In genomic region chr13:18744266-18744652, GRCm38 (mm10) we compare ENCODE assay signal across 17 mouse cellular contexts. TPM values are rescaled to one million over a fixed set of nuclear protein-coding genes. Genes with fewer than 3 reads are reported as not detected.
A peak's percentile ranks its signal among the peaks of the same experiment; 100 is the strongest.
DNase-seq lines count a peak whose midpoint lies in the region; ATAC-seq and TF ChIP-seq lines count a peak whose summit lies in the region.
"Had no signal": no experiment of that assay in that cellular context is flagged by ENCODE, and none has a peak within 500 bp of the region (broad histone marks: within the 10 kb centered on the region; RNA-seq: fewer than 3 reads in every experiment).

No protein-coding gene starts in this region.

- H3K27ac ChIP-seq in liver, adult 2 months (replicated peaks; ENCODE audit: insufficient read depth, low read depth, low read length): no peak overlapping the region
- H3K27ac ChIP-seq in liver, postnatal 0 days (ENCODE audit: low read depth): no peak overlapping the region
- H3K27ac ChIP-seq in hindbrain, embryonic 13.5 days: peak overlapping the region; percentile 79
- peak overlapping the region; percentile 60; the same call in 1 of the 2 replicates for H3K27ac ChIP-seq in hindbrain, postnatal 0 days
- H3K27ac ChIP-seq in neural tube, embryonic 14.5 days (ENCODE audit: low read depth, low read length): peak overlapping the region; percentile 70; the same call in 1 of the 2 replicates
- H3K27ac ChIP-seq in heart, adult 2 months: no peak overlapping the region
- H3K27ac ChIP-seq: forebrain, embryonic 12.5 days; gastrocnemius, adult 2 months; intestine, embryonic 15.5 days; limb, embryonic 13.5 days; liver, embryonic 14.5 days had no signal

- DNase-seq in liver, adult 2 months (ENCODE audit: extremely low read depth, low read depth, low spot score): peak; percentile 19
- no peak for DNase-seq in liver, postnatal 0 days
- peak; percentile 12 for DNase-seq in hindbrain, postnatal 0 days (ENCODE audit: low spot score)
- no peak for DNase-seq in cerebellum, postnatal 10 days
- no peak for DNase-seq in heart, adult 2 months
- DNase-seq: gastrocnemius, adult 2 months; heart, postnatal 14 days; kidney, adult 9 months; thymus, postnatal 36 days had no signal

- H3K9me3 ChIP-seq in liver, postnatal 0 days (ENCODE audit: low read length): peaks cover 6% of the 10 kb centered on the region; the same call in 1 of the 2 replicates
- H3K9me3 ChIP-seq in hindbrain, embryonic 13.5 days: no peaks in the 10 kb centered on the region
- peaks cover 5% of the 10 kb centered on the region for H3K9me3 ChIP-seq in hindbrain, postnatal 0 days (ENCODE audit: low read length)
- H3K9me3 ChIP-seq in neural tube, embryonic 14.5 days (ENCODE audit: control insufficient read depth, low read length): no peaks in the 10 kb centered on the region
- H3K9me3 ChIP-seq: heart, embryonic 12.5 days; intestine, embryonic 15.5 days had no signal

- no peak for TF ChIP-seq CTCF in liver, adult 2 months (IDR thresholded peaks at IDR 0.05; ENCODE audit: low read depth, low read length)
- TF ChIP-seq CTCF in liver, postnatal 0 days (IDR thresholded peaks at IDR 0.05; ENCODE audit: low read depth): no peak
- TF ChIP-seq CTCF in hindbrain, postnatal 0 days (IDR thresholded peaks at IDR 0.05; ENCODE audit: low read depth): no peak
- no peak for TF ChIP-seq CTCF in heart, adult 2 months (IDR thresholded peaks at IDR 0.05)

- TF ChIP-seq POLR2A in liver, adult 2 months (IDR thresholded peaks at IDR 0.05; ENCODE audit: extremely low read depth, insufficient read depth, low read length): no peak
- no peak for TF ChIP-seq POLR2A in heart, adult 2 months (IDR thresholded peaks at IDR 0.05; ENCODE audit: insufficient read depth, low read depth, low read length)

- intact Hi-C loops in heart, adult 2 months (cut with DNase I): no loop called here

- 75% methylated on average over 4 of the region's 4 CpGs for WGBS in liver, adult 2 months
- WGBS in liver, postnatal 0 days (ENCODE audit: insufficient replicate concordance): 75% methylated on average over 4 of the region's 4 CpGs
- WGBS in hindbrain, embryonic 13.5 days: 65% methylated on average over 4 of the region's 4 CpGs
- WGBS in hindbrain, postnatal 0 days: 63% methylated on average over 4 of the region's 4 CpGs
- 66% methylated on average over 4 of the region's 4 CpGs for WGBS in neural tube, embryonic 14.5 days
- 90% methylated on average over 4 of the region's 4 CpGs for WGBS in heart, adult 2 months

- H3K4me2 ChIP-seq in liver, postnatal 0 days (ENCODE audit: low read depth, low read length): no peak overlapping the region
- H3K4me2 ChIP-seq in hindbrain, embryonic 13.5 days: peak overlapping the region; percentile 32
- peak overlapping the region; percentile 31 for H3K4me2 ChIP-seq in hindbrain, postnatal 0 days (ENCODE audit: low read depth, low read length)
- no peak overlapping the region for H3K4me2 ChIP-seq in neural tube, embryonic 14.5 days (ENCODE audit: low read depth, low read length)
- H3K4me2 ChIP-seq: forebrain, embryonic 12.5 days; heart, embryonic 12.5 days; limb, embryonic 13.5 days had no signal

- no peak overlapping the region for H3K9ac ChIP-seq in liver, adult 2 months (ENCODE audit: low read depth, low read length)
- no peak overlapping the region for H3K9ac ChIP-seq in liver, postnatal 0 days (replicated peaks)
- no peak overlapping the region for H3K9ac ChIP-seq in hindbrain, embryonic 13.5 days
- H3K9ac ChIP-seq in hindbrain, postnatal 0 days (replicated peaks; ENCODE audit: low read length): no peak overlapping the region; the same call in 1 of the 2 replicates
- H3K9ac ChIP-seq in neural tube, embryonic 14.5 days (replicated peaks; ENCODE audit: low read depth, low read length): 0 out of 2 replicates have a peak overlapping the region, but pooled peaks have one; percentile 11
- H3K9ac ChIP-seq in heart, adult 2 months (ENCODE audit: low read depth, low read length): no peak overlapping the region
- H3K9ac ChIP-seq: forebrain, embryonic 12.5 days; heart, embryonic 12.5 days; intestine, embryonic 15.5 days; limb, embryonic 13.5 days; liver, embryonic 14.5 days had no signal

- no peak for ATAC-seq in liver, postnatal 0 days
- ATAC-seq in hindbrain, embryonic 13.5 days (ENCODE audit: low FRiP score): no peak
- peak; percentile 35; the same call in 1 of the 2 replicates for ATAC-seq in hindbrain, postnatal 0 days
- no peak for ATAC-seq in neural tube, embryonic 14.5 days (ENCODE audit: low read depth)
- ATAC-seq: lung, postnatal 0 days had no signal

- H3K4me1 ChIP-seq in liver, adult 2 months (ENCODE audit: control insufficient read depth, insufficient read depth, low read length): no peaks in the 10 kb centered on the region
- H3K4me1 ChIP-seq in liver, postnatal 0 days (ENCODE audit: insufficient read depth): no peaks in the 10 kb centered on the region
- 0 out of 2 replicates have a peak, but pooled peaks cover 10% of the 10 kb centered on the region for H3K4me1 ChIP-seq in hindbrain, embryonic 13.5 days (replicated peaks)
- no peaks in the 10 kb centered on the region for H3K4me1 ChIP-seq in hindbrain, postnatal 0 days (ENCODE audit: insufficient read depth, low read length)
- peaks cover 7% of the 10 kb centered on the region; the same call in 1 of the 2 replicates for H3K4me1 ChIP-seq in neural tube, embryonic 14.5 days (ENCODE audit: control insufficient read depth, insufficient read depth, low read length)
- no peaks in the 10 kb centered on the region for H3K4me1 ChIP-seq in heart, adult 2 months (ENCODE audit: control insufficient read depth, insufficient read depth, low read length)
- H3K4me1 ChIP-seq: forebrain, embryonic 12.5 days; heart, embryonic 12.5 days; intestine, embryonic 15.5 days; limb, embryonic 13.5 days had no signal

- no peaks in the 10 kb centered on the region for H3K27me3 ChIP-seq in liver, adult 2 months (ENCODE audit: control insufficient read depth, insufficient read depth, low read length)
- H3K27me3 ChIP-seq in liver, postnatal 0 days (ENCODE audit: insufficient read depth, low read length): no peaks in the 10 kb centered on the region
- H3K27me3 ChIP-seq in hindbrain, embryonic 13.5 days: no peaks in the 10 kb centered on the region
- no peaks in the 10 kb centered on the region for H3K27me3 ChIP-seq in hindbrain, postnatal 0 days (ENCODE audit: insufficient read depth, low read length)
- H3K27me3 ChIP-seq in neural tube, embryonic 14.5 days (ENCODE audit: control insufficient read depth, insufficient read depth, low read length): no peaks in the 10 kb centered on the region
- no peaks in the 10 kb centered on the region for H3K27me3 ChIP-seq in heart, adult 2 months (ENCODE audit: control insufficient read depth, insufficient read depth, low read length)
- H3K27me3 ChIP-seq: forebrain, embryonic 12.5 days; heart, embryonic 12.5 days; intestine, embryonic 15.5 days; limb, embryonic 13.5 days had no signal

- no peak overlapping the region for H3K4me3 ChIP-seq in liver, adult 2 months (ENCODE audit: insufficient read depth, low read depth, low read length)
- no peak overlapping the region for H3K4me3 ChIP-seq in liver, postnatal 0 days (ENCODE audit: low read depth, low read length)
- H3K4me3 ChIP-seq in hindbrain, embryonic 13.5 days: no peak overlapping the region
- H3K4me3 ChIP-seq in hindbrain, postnatal 0 days (ENCODE audit: low read length): no peak overlapping the region
- H3K4me3 ChIP-seq in neural tube, embryonic 14.5 days (ENCODE audit: low read depth, low read length): no peak overlapping the region
- H3K4me3 ChIP-seq in heart, adult 2 months: no peak overlapping the region
- H3K4me3 ChIP-seq: forebrain, embryonic 12.5 days; gastrocnemius, adult 2 months; heart, embryonic 12.5 days; intestine, embryonic 15.5 days; limb, embryonic 13.5 days had no signal

- H3K36me3 ChIP-seq in liver, adult 2 months (ENCODE audit: control insufficient read depth, insufficient read depth, low read length): peaks cover 20% of the 10 kb centered on the region
- peaks cover 15% of the 10 kb centered on the region for H3K36me3 ChIP-seq in liver, postnatal 0 days (replicated peaks; ENCODE audit: insufficient read depth, low read length)
- H3K36me3 ChIP-seq in hindbrain, embryonic 13.5 days: peaks cover 22% of the 10 kb centered on the region
- H3K36me3 ChIP-seq in hindbrain, postnatal 0 days (ENCODE audit: insufficient read depth, low read length): peaks cover 21% of the 10 kb centered on the region; the same call in 1 of the 2 replicates
- peaks cover 10% of the 10 kb centered on the region; the same call in 1 of the 2 replicates for H3K36me3 ChIP-seq in neural tube, embryonic 14.5 days (ENCODE audit: control insufficient read depth, insufficient read depth, low read length)
- peaks cover 8% of the 10 kb centered on the region for H3K36me3 ChIP-seq in heart, adult 2 months (ENCODE audit: control insufficient read depth, insufficient read depth, low read length)

- no peak for TF ChIP-seq EP300 in liver, postnatal 0 days (IDR thresholded peaks at IDR 0.05; ENCODE audit: low read depth)
- no peak for TF ChIP-seq EP300 in heart, adult 2 months (IDR thresholded peaks at IDR 0.05; ENCODE audit: insufficient read depth, low read depth, low read length)

- no peaks in the 10 kb centered on the region; the same call in 1 of the 2 replicates for H3K79me2 ChIP-seq in liver, adult 2 months (ENCODE audit: control insufficient read depth, insufficient read depth, low read length)
- peaks cover 2% of the 10 kb centered on the region; the same call in 1 of the 2 replicates for H3K79me2 ChIP-seq in heart, adult 2 months (replicated peaks; ENCODE audit: control insufficient read depth, insufficient read depth, low read length)

RNA-seq across cellular contexts. Expression of gene Vps41, which starts 27.2 kb away (rescaled TPM):
- total RNA-seq in liver, adult 2 months (2014; rRNA removed): 41.7 and 43.3 TPM in 2 replicates
- 8.8 and 10.0 TPM in 2 replicates for polyA plus RNA-seq in liver, adult 2 months (2012; rRNA removed)
- 16.7 and 17.0 TPM in 2 replicates for polyA plus RNA-seq in liver, postnatal 0 days (2015; fragmentation: Nextera tagmentation; extraction: Ambion mirVana)
- 111 TPM in 2 replicates for polyA plus RNA-seq in hindbrain, embryonic 13.5 days (2015; fragmentation: Nextera tagmentation; extraction: Ambion mirVana)
- 85.8 and 89.4 TPM in 2 replicates for total RNA-seq in hindbrain, postnatal 0 days (2014; rRNA removed)
- 90.5 and 91.1 TPM in 2 replicates for polyA plus RNA-seq in hindbrain, postnatal 0 days (2015; fragmentation: Nextera tagmentation; extraction: Ambion mirVana)
- 131 and 146 TPM in 2 replicates for polyA plus RNA-seq in neural tube, embryonic 14.5 days (2014; fragmentation: Nextera tagmentation; extraction: Ambion mirVana)
- total RNA-seq in heart, adult 2 months (2021): 10 to 100 TPM; 28.2 to 31.3 TPM
- 13.9 and 23.4 TPM in 2 replicates for polyA plus RNA-seq in heart, adult 2 months (2012; rRNA removed)

Comparison
In these comparisons a context has a peak if more than half of its experiments do, and no peak if none do; other contexts are left out.
1. DNase-seq: peak in liver, adult 2 months (single experiment) and hindbrain, postnatal 0 days (single experiment); none in liver, postnatal 0 days (single experiment), cerebellum, postnatal 10 days (0 of 2) and heart, adult 2 months (0 of 2).
2. H3K27ac ChIP-seq: peak in hindbrain, embryonic 13.5 days (single experiment), hindbrain, postnatal 0 days (single experiment) and neural tube, embryonic 14.5 days (single experiment); none in liver, adult 2 months (single experiment), liver, postnatal 0 days (single experiment) and heart, adult 2 months (single experiment).
3. H3K4me2 ChIP-seq: peak in hindbrain, embryonic 13.5 days (single experiment) and hindbrain, postnatal 0 days (single experiment); none in liver, postnatal 0 days (single experiment) and neural tube, embryonic 14.5 days (single experiment).